Mouse (Mus musculus) spleen, postnatal 14 days (tissue): ENCODE data around the gene Dpp3.
"Not testable (repeated sequence)": the region's sequence is repeated elsewhere in the genome, so short reads cannot be mapped to it uniquely, and the experiment has no call there.

Experiments
- DNase-seq, 2 experiments: peaks; one replicate each; pipeline ENCODE4 v3.0.0; 2021 to 2022; ENCODE audit warnings: low spot score in 2 of 2

Gene Dpp3

DNA sequence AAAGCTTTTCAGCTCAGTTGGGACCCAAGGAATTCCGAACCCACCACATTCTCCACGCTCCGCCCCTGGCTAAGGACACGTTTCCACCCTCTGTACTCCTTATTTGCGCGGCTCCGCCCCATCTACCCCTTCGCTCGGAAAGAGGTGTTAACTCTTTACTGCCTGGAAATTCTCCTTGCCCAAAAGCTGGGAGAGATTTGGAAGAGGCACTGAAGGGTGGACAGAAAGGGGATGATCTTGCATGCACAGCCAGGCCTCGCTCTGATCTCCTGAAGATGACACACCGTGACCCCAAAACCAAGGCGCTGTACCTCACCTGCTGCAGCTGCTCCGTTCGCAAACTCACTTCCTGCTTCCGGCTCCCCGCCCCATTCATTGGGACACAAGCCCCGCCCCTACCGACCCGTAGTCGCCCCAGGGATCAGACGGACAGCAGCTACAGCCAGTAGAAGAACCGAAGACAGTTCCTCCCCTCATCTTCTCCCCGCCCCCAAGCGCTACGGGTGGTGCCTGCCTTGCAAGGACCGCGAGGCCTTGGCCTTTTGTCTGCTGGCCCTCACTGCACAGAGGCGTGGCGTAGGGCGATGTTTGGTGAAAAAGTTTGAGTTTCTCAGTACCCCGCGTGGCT is at the start of gene Dpp3:
Dpp3 (minus strand) TSS at position 384 of the 628 bp plus-strand sequence.
- DNase-seq = peak; percentile 98

DNA sequence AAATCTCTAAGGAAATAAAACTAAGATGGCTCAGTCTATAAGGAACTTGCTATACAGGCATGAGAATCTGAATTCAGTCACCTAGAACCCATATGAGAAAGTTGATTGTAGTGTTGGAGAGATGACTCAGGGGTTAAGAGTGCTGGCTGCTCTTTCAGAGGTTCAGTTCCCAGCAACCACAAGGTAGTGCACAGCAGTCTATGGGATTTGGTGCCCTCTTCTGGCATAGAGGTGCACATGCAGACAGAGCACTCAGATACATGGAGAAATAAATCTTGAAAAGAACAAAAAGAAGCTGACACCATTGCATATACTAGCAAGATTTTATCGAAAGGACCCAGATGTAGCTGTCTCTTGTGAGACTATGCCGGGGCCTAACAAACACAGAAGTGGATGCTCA is 40.1 kb upstream of the Dpp3 start:
- no peak for DNase-seq

DNA sequence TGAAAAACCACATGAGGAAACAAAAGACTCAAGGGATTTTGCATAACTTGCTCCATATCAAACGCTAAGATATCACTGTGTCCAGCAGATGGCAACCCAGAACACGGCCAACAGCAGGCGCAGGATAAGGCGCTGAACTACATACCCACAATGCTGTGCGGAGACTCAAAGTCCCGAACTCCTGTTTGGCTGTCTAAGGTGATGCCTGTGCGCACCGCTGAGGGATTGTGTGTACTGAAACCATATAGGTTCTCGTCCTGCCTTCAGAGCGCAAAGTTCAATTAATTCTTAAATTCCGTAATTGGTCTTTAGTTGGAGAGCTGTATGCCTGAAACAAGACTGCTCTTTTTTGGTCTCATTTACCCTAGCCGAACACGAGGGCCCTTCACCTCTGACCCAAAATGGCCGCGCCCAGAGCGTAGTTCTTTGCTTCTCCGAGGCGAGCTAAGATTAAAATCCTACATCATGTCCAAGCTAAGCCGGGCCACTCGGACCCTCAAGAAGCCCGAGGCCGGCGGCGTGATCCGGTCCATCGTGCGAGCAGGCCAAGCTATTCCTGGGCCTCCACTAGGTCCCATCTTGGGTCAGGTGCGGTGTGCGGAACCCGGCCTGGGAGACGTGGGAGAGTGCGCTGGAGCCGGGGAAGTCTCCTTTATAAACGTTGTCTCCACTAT is 34.0 kb upstream of the Dpp3 start, which contains the start of gene Mrpl11:
Mrpl11 (plus strand) TSS at position 220 of the 674 bp plus-strand sequence.
- DNase-seq = peak; percentile 73 to 83

DNA sequence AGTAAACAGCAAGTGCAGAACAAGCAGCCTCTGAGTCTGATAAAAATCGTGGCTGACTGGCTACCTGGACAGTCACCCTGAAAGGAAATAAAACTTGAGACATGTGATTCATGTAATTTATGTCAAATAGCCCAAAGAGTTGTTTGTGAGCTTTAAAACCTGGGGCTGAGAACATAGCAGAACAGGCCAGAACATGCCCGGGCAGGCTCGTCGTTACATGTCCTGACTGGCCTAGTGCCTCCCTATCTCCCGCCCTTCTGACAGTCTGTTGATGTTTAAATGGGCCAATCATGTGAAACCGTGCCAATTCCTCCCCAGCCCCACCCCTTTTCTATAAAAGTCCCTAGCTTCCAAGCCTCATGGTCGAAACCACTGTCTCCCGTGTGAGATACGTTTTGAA is 20.6 kb upstream of the Dpp3 start:
- not testable (repeated sequence) for DNase-seq

DNA sequence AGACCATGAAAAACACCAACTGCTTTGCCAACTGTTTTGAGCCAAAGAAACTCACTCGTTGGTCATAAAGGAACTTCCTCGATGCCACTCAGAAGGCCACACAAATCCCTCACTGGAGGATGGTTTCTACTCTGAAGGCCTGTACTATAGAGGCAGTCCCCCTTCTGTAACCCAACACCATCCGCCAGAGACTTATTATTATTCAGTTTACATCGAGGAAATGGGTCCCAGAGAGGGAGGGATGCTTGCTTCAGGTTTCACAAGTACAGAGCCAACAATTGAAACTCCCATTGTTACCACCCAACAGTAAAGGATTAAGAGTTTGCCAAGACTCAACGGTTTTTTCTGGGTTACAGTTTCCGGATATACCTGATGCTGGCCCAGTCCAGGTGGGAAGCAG is 17.5 kb upstream of the Dpp3 start:
- DNase-seq = no peak

DNA sequence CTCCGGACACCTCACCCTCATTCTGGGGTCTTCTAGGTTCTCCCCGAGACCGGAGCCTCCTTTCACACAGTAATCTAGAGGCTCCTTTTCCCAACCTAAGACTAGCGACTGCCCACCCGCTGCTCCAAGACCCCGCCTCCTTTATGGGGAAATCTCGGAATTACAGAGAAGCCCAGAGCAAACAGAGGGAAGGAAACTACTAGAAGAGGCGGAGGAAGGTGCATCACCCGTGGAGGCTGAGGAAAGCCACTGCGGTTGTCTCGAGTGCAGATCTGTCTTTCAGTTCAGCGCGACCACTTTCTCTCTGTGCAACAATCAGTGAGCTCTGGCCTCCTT is 15.1 kb upstream of the Dpp3 start:
- DNase-seq = no peak

DNA sequence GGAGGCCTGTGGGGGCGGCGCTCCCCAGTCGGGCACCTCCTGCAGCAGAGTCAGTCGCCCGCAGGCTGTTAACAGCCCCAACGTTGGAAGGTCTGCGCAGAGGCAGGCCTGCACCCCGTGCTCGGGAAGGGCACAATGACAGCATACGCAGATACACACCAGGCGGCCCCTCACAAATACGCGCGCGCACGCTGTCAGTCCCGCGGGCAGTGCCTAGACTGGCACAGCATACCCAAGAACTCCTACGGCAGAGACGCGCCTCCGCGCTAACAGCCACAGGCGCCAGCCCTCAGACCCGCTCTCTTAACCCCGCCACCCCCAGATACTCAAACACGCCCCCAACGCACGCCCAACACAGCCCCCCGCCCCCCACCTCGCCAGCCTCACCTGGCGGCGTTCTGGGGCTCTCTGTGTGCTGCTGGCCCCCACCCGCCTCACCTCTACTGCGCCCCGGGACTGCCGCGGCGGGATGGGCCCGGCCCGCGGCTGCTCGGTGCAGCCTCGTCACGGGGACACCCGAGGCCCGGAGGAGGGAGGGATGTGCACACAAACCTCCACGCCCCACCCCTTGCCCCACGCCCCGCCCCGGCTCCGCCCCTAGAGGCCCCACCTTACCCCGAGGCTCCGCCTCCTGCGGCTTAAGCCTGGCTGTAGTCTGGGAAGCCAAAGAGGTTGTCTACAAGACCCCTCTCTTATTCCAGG is 14.6 kb upstream of the Dpp3 start, which contains the start of gene Peli3:
Peli3 (minus strand) TSS at position 577 of the 702 bp plus-strand sequence.
- peak; percentile 66 to 72 for DNase-seq

DNA sequence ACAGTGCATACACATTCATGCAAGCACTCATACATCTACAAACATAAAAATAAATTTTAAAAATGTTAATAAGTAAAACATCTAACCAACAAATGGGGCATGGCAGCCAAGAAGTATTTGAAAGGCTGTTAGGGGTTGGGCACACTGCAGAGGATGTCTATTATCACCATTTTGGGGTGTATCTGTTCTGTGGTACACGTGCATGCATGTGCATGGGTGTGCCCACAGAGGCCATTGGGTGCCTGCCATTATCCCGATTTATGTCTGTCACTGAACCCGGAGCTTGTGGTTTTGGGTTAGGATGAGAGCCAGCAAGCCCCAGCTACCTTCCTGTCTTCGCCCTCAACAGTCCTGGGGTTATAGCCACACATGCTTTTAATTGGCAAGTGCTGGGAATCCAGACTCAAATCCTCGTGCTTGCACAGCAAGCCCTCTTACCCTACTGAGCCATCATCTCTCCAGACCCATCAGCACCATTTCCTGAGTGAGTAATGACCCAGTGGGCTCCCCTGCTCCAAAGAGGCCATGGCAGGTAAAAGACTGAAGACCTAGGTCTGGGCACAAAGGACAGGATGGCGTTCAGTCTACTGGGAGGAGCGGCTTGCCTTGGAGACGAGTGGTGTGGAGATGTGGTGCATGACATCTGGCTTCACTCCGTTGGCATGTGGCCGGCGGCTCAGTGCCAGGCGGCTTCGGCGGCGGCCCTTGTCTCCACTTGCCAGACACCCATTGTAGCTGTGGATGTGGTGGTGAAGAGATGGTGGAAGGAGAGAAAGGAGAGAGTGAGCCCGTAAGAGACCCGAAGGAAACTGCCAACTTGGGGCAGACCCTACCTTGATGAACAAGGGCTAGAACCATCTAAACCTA is 9.6 kb upstream of the Dpp3 start:
- no peak for DNase-seq

DNA sequence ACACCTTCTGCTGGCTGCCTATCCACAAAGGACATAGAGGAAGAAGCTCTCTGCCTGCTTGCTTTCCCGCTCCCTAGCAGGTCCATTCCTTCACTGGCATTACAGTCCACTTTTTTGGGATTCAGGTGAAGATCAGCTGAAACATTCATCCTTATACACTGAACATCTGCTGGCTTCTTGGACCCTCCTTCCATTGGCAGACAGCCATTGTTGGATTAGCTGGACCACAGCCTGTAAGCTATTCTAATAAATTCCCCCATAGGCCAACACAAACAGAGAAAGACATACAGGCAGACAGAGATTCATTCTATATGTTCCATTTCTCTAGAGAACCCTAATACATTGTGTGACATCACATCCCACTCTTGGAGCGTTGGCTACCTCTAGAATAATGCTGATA is 8.8 kb upstream of the Dpp3 start:
- DNase-seq = no peak

DNA sequence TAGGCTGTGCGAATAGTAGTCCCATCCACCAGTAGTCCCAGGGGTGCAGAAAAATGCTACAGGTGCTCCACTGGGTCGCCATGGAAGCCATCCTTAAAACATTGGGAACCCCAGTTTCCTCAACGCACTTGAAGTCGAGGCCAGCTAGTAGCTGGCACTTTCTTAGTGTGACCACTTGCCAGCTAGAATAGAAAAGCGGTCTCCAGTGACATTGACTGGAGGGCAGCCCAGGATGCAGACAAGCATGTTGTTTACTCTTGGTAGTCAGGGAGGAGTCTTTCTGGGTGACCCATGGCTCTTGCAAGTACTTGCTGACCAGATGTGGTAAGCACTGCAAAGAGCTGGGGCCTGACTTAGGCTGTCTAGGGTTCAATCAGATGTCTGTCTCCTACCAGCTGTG is 694 bp upstream of the Dpp3 start:
- no peak for DNase-seq

DNA sequence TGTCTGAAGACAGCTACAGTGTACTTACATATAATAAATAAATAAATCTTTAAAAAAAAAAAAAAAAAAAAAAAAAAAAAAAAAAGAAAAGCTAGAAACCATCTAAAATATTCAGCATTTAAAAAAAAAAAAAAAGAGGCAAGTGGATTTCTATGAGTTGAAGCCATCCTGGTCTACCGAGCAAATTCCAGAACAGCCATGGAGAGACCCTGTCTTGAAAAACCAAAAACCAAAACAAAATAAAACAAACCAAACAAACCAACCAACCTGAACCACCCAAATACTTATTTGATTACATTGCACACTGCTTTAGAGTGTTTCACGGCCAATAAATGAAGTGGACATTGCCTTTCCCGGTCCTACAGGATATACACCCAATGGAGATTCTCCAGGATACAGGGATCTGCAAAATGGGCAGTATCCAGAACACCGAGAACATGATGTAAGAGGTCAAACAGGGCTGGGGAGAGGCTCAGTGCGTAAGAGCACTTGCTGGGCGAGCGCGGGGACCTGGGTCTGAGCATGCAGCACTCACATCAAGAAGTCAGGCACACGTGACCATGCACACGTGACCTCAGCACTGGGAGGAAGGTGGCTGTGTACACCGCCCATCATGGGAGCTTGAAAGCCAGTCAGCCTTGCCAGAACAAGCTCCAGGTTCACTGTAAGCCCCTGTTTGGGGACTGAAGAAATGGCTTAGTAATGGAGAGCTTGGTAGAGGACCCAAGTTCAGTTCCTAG is 2.8 kb downstream of the Dpp3 start:
- no peak for DNase-seq

DNA sequence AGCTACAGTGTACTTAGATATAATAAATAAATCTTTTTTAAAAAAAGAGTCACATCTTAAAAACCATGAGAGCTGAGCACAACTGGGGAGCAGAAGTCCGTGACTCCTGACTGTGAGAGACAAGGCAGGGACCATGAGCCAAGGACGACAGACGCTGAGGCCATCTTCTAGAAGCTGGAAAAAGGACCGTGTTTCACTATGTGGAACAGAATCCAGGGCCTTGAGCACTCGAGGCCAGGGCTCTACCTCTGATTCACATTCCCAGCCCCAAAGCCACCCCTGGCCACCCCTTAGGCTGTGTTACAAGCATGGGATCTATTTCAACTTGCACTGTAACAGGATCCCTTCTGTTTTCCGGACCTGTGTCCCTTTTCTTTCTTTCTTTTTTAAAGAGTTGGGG is 8.4 kb downstream of the Dpp3 start:
- no peak for DNase-seq

DNA sequence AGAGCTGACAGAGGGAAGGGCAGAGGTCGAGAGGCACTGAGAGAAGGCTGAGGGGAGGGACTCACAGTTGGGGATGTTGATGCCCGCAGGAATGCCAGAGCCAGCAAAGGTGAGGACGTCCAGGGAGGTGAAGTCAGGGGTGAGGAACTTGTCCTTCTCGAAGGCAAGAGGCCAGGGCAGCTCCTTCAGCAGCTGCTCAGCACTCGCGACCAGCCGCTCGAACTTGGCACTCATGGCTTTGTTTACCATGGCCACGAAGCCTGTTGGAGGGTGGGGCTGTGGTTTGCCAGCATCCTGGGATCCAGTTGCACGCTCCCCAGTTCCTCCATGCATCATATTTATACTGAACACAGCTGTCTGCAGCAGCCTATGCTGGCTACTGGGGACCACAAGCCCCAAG is 11.3 kb downstream of the Dpp3 start:
- DNase-seq = no peak

DNA sequence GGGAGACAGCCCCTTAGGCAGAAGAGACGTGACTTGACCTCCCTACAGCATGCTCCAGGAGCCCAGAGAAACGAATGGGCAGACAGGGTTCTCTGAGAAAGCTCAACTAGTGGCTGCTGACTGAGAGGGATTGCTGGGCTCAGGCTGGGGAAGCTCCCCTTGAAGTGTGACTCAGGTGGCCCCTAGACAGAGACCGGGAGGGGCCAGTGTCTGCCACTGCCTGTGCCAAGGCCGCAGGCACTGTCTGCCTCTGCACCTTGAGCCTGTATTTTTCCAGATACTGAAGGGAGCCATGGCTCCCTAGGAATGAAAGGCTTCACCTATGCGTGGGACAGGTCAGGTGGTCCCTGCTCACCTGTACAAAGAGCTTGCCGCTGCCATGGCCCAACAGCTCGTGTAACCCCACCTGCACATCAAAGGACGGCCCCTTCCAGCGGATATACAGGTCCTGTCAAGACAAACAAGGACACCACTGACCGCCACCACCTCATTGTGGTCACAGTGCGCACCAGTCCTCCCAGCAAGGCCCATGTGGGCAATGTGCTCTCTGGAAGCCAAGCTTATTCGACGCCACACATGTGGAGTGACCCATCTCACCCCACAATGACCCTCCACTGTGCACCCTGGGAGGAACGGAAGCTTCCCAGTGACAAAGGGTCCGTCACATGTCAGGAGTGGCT is 12.0 kb downstream of the Dpp3 start:
- DNase-seq = no peak

DNA sequence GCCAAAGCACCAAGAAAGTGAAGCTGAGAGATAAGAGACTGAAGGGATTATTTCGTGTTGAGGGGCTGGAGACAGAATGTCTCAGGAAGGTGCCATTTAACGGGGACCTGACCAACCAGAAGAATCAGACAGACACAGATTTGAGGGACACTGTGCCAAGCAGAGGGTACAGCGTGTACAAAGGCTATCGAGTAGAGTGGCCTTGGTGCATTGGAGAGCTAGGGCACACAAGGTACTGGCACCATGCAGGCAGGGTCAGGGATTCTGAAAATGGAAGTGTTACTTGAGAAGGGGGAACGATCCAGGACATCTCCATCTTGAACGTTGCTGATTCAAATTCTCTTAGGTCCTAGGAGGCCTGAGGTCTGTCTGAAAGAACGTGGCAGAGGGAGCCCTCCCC is 18.7 kb downstream of the Dpp3 start:
- no peak for DNase-seq

DNA sequence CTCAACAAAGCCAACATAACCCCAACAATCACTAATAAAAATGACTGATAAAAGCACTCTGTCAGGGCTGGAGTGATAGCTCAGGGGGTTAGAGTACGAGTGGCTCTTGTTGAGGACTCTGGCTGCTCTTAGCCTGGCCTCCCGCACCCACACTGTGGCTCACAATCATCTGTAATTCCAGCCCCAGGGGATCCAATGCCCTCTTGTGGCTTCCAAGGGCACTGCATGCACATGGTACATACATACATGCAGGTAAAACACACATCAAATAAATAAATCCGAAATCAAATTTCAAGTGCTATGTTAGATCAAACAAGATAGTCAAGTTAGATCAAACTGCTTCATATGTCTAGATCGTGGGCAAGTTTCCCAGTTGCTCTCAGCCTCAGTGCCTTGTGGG is 20.0 kb downstream of the Dpp3 start:
- peak in 1 of 2 experiments; percentile 50 for DNase-seq

DNA sequence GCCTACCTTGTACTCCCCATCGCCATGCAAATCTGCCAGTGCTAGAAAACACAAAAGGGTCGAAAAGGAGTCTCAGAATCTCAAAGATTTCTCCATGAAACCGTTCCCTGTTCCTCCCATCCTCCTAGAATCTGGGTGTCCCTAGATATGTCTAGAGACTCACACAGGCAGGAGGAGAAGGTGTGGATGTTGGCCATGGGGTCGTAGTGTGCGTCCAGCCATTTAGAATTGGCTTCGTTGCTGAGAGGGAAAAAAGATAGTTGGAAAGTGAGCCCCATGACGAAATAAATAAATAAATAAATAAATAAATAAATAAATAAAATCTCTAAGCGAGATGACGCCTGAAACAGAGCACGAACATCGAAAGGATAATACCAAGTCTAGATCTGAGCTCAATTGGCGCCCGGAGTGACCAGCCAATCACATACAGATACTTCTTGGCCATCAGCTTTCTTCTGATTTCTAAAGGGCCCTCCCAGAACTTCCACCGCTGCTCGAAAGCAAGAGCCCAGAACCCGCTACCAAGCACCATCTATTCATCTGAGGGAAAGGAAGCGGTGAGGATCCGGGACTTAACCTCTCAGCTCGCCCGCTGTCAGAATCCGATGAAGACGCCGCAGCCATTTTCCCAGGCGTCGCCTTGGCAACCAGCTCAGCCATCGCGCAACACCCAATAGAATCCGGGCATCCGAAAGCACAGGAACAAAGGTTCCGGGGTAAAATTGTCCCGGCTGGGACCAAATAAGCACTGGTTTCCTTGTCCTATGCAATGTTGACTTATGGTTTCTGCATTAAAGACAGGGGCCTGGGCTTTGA is 21.9 kb downstream of the Dpp3 start, which contains the start of gene Bbs1:
Bbs1 (minus strand) TSS at position 650 of the 816 bp plus-strand sequence.
- DNase-seq = peak; percentile 66 to 78

DNA sequence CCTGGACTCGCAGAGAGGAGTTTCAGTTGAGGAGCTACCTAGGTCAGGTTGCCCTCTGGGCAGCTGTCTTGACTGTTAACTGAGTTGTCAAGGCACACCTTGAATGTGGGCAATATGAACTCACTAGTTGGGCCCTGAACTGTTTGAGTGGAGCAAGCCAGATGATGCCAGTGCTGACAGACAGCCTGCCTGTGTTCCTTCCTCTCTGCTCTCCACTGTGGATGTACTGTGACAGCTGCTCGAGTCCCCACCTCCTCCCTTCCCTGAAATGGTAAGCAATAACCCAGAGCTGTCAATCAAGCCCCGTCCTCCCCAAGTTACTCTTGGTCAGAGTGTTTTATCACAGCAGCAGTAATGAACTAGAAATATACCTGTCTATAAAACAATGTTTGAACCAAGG is 28.2 kb downstream of the Dpp3 start:
- no peak for DNase-seq

DNA sequence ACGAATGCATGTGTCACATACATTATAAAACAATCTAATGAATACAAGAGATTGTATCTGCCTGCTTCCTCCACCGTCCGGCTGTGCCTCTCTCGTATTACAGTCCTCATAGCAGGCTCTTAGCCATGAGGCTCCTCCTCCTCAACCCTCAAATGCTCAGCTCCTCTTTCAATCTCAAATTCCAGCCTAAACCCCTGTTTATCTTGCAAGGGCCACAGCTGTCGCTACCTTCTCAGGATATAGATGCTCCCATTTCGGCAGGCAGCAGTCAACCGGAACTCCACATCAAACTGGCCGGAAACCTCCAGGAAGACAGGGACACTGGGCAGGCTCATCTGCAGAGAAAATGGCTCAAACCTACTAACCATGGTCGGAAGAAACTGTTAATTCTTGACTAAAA is 29.1 kb downstream of the Dpp3 start:
- no peak for DNase-seq
